ENCODE assay signal across 29 mouse cellular contexts in genomic region chr9:70824103-70824502, GRCm38 (mm10).
DNase-seq lines count a peak whose midpoint lies in the region; ATAC-seq and TF ChIP-seq lines count a peak whose summit lies in the region.
"Had no signal": no experiment of that assay in that cellular context is flagged by ENCODE, and none has a peak within 500 bp of the region (broad histone marks: within the 10 kb centered on the region; RNA-seq: fewer than 3 reads in every experiment).

No protein-coding gene starts in this region.

- peak overlapping the region; percentile 47; the same call in 1 of the 2 replicates for H3K27ac ChIP-seq in liver, embryonic 12.5 days
- no peak overlapping the region for H3K27ac ChIP-seq in intestine, embryonic 16.5 days (ENCODE audit: low read length)
- H3K27ac ChIP-seq in small intestine, adult 2 months (ENCODE audit: insufficient read depth, low read depth, low read length) = peak overlapping the region; percentile 84
- H3K27ac ChIP-seq: embryonic facial prominence, embryonic 12.5 days; heart, adult 2 months; hindbrain, embryonic 13.5 days; layer of hippocampus, adult 2 months; left cerebral cortex, adult 2 months; limb, embryonic 13.5 days had no signal

- peak; percentile 25 for DNase-seq in adrenal gland, adult 8-10 months
- no peak for DNase-seq in adrenal gland, postnatal 4 days (ENCODE audit: low spot score in 2 of 2)
- DNase-seq in liver = no peak
- no peak for DNase-seq in gastrocnemius, postnatal 25 days
- DNase-seq: cerebellum, adult 9-10 months; embryo, embryonic 11 days; gastrocnemius, postnatal 36 days; heart, adult 2 months; heart, postnatal 4 days; kidney, postnatal 25 days; lung, adult 18-20 months; lung, postnatal 4 days; midbrain, embryonic 14.5 days; right cerebral cortex, postnatal 25 days; spleen, adult 18-20 months; thymus, postnatal 14 days had no signal

- no peak overlapping the region for H3K4me2 ChIP-seq in liver, embryonic 12.5 days
- H3K4me2 ChIP-seq in intestine, embryonic 16.5 days (ENCODE audit: low read depth, low read length) = no peak overlapping the region
- H3K4me2 ChIP-seq: embryonic facial prominence, embryonic 12.5 days; heart, embryonic 12.5 days; hindbrain, embryonic 13.5 days; limb, embryonic 13.5 days had no signal

- no peak for ATAC-seq in liver, embryonic 12.5 days
- ATAC-seq in intestine, embryonic 16.5 days = peak; percentile 71
- ATAC-seq in megakaryocyte progenitor cell, adult 5-6 weeks (replicated peaks; ENCODE audit: poor library complexity) = no peak
- ATAC-seq: forebrain, embryonic 14.5 days; lung, postnatal 0 days; Patski had no signal

- no peak for TF ChIP-seq CTCF in small intestine, adult 2 months (IDR thresholded peaks at IDR 0.05; ENCODE audit: extremely low read depth, insufficient read length, insufficient replicate concordance, low read depth, low read length)

- H3K4me3 ChIP-seq in liver, embryonic 12.5 days = no peak overlapping the region
- H3K4me3 ChIP-seq in intestine, embryonic 16.5 days (ENCODE audit: low read length) = no peak overlapping the region
- peak overlapping the region; percentile 48 for H3K4me3 ChIP-seq in small intestine, adult 2 months (ENCODE audit: low read depth, low read length)
- H3K4me3 ChIP-seq: embryonic facial prominence, embryonic 12.5 days; heart, adult 2 months; heart, embryonic 12.5 days; hindbrain, embryonic 13.5 days; layer of hippocampus, adult 2 months; left cerebral cortex, adult 2 months; limb, embryonic 13.5 days had no signal

- no peaks in the 10 kb centered on the region; the same call in 1 of the 2 replicates for H3K9me3 ChIP-seq in liver, embryonic 12.5 days (replicated peaks)
- no peaks in the 10 kb centered on the region for H3K9me3 ChIP-seq in intestine, embryonic 16.5 days (ENCODE audit: control insufficient read depth, low read length)
- H3K9me3 ChIP-seq: embryonic facial prominence, embryonic 12.5 days; heart, embryonic 12.5 days; hindbrain, embryonic 13.5 days; limb, embryonic 13.5 days had no signal

- 0 out of 2 replicates have a peak, but pooled peaks cover 4% of the 10 kb centered on the region for H3K36me3 ChIP-seq in liver, embryonic 12.5 days
- no peaks in the 10 kb centered on the region for H3K36me3 ChIP-seq in intestine, embryonic 16.5 days (ENCODE audit: control insufficient read depth, insufficient read depth, low read length)
- no peaks in the 10 kb centered on the region for H3K36me3 ChIP-seq in small intestine, adult 2 months (ENCODE audit: control insufficient read depth, insufficient read depth, low read length)
- H3K36me3 ChIP-seq: embryonic facial prominence, embryonic 12.5 days; heart, embryonic 12.5 days; hindbrain, embryonic 13.5 days; limb, embryonic 13.5 days had no signal

- 64% methylated on average over 3 of the region's 3 CpGs for WGBS in liver, embryonic 12.5 days (ENCODE audit: insufficient replicate concordance)
- 64% methylated on average over 3 of the region's 3 CpGs for WGBS in intestine, embryonic 16.5 days
- 37% methylated on average over 3 of the region's 3 CpGs for WGBS in small intestine, adult 2 months

- H3K4me1 ChIP-seq in liver, embryonic 12.5 days = peaks cover 35% of the 10 kb centered on the region
- H3K4me1 ChIP-seq in intestine, embryonic 16.5 days (ENCODE audit: control insufficient read depth, insufficient read depth, low read length) = no peaks in the 10 kb centered on the region
- peaks cover 11% of the 10 kb centered on the region for H3K4me1 ChIP-seq in small intestine, adult 2 months (ENCODE audit: control insufficient read depth, insufficient read depth, insufficient read length, low read length)
- H3K4me1 ChIP-seq: embryonic facial prominence, embryonic 12.5 days; heart, embryonic 12.5 days; hindbrain, embryonic 13.5 days; limb, embryonic 13.5 days had no signal

- H3K27me3 ChIP-seq in liver, embryonic 12.5 days (replicated peaks) = no peaks in the 10 kb centered on the region
- no peaks in the 10 kb centered on the region for H3K27me3 ChIP-seq in intestine, embryonic 16.5 days (replicated peaks; ENCODE audit: control insufficient read depth, insufficient read depth, low read length)
- no peaks in the 10 kb centered on the region for H3K27me3 ChIP-seq in small intestine, adult 2 months (ENCODE audit: control insufficient read depth, insufficient read depth, low read length)
- H3K27me3 ChIP-seq: embryonic facial prominence, embryonic 12.5 days; heart, embryonic 12.5 days; hindbrain, embryonic 13.5 days; limb, embryonic 13.5 days; Patski had no signal

- TF ChIP-seq POLR2A in small intestine, adult 2 months (IDR thresholded peaks at IDR 0.05; ENCODE audit: low read depth, low read length) = no peak

- 0 out of 2 replicates have a peak overlapping the region, but pooled peaks have one; percentile 7 for H3K9ac ChIP-seq in liver, embryonic 12.5 days
- H3K9ac ChIP-seq in intestine, embryonic 16.5 days (ENCODE audit: low read depth, low read length) = no peak overlapping the region
- H3K9ac ChIP-seq: embryonic facial prominence, embryonic 12.5 days; heart, embryonic 12.5 days; hindbrain, embryonic 13.5 days; limb, embryonic 13.5 days had no signal
